Mouse (Mus musculus): ENCODE data around the gene Ermard. TPM values are rescaled to one million over a fixed set of nuclear protein-coding genes. Genes with fewer than 3 reads are reported as not detected.
"Not testable (repeated sequence)": the region's sequence is repeated elsewhere in the genome, so short reads cannot be mapped to it uniquely, and the experiment has no call there.

The Ermard gene
- 57.3 and 63.2 TPM in 2 replicates for polyA plus RNA-seq (2014; fragmentation: Nextera tagmentation; extraction: Ambion mirVana)

DNA sequence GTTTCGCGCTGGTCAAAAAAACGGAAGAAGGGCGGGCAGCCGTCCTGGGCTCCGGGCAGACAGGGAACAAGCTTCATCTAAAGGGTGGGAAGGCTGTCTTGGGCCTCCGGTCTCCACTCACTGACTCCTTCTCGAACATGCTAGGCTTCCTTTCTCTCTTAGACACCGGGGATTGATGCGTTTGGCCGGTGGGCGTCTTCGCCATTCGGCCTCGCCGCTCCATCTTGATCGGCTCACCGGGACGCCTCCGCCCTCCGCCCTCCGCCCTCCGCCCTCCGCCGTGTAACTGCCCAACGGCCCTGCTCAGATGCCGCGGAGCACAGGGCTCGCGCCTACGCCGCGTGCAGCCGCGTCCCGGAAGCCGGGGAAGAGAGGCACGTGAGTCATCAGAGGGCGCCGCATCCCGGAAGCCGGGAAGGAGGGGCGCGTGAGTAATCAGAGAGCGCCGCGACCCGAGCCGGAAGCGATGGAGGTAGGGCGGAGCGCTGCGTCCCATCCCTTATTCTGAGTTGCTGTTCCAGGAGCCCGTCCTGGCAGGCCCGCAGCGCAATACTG lies at the start of gene Ermard, which contains the start of the genes Tcte3 and Gm3448:
Gene Ermard (plus strand): TSS at position 34 of the 555 bp plus-strand sequence.
Gene Tcte3 (minus strand): TSS at position 314 of the 555 bp plus-strand sequence.
Gene Gm3448 (minus strand): TSS at position 363 of the 555 bp plus-strand sequence.
- not testable (repeated sequence) for H3K27me3 ChIP-seq (ENCODE audit: control insufficient read depth, insufficient read depth, low read length); H3K4me3 ChIP-seq (ENCODE audit: low read depth, low read length); H3K9ac ChIP-seq (ENCODE audit: low read length); DNase-seq (ENCODE audit: low spot score); H3K9me3 ChIP-seq (ENCODE audit: control insufficient read depth, low read length); H3K4me2 ChIP-seq (ENCODE audit: low read depth); H3K36me3 ChIP-seq (ENCODE audit: control insufficient read depth, insufficient read depth, low read length); H3K4me1 ChIP-seq (ENCODE audit: control insufficient read depth, insufficient read depth, low read length); H3K27ac ChIP-seq (ENCODE audit: low read depth, low read length)
- 0% methylated on average over 8 of the region's 56 CpGs for WGBS
- ATAC-seq (ENCODE audit: insufficient read depth, low FRiP score, low TSS enrichment), result peak; percentile 97

DNA sequence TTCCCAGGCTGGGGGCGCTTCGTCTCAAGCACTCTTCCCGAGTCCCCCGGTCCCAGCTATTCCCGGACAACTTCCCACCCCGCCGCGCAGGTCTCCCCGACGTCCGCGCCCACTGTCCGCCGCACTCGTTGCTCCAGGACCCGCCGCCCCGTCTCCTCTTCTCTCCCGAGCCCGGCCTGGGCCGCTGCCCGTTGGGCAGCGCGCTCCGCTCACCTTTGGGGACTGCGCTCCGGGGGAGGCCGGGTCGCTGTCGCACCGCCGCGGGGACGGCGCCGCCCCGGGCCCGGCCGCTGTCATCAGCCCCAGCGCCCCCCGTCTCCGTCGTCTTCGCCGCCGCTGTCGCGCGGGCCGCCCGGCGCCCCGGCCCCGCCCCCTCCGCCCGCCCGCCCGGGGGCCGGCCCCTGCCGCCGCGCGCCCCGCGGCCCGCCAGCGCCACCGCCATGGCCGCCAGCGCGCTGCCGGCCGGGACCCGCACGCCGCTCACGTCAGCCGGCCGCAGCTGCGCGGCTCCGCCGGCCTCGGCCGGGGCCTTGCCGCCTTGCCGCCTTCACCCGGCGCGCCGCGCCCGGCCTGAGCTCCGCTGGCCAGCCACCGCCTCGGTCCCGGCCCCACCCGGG lies 48.4 kb upstream of the Ermard start:
- ATAC-seq (ENCODE audit: insufficient read depth, low FRiP score, low TSS enrichment), result peak; percentile 73
- no CpG with 5 or more reads among the region's 98 CpGs for WGBS
- not testable (repeated sequence) for DNase-seq (ENCODE audit: low spot score)

DNA sequence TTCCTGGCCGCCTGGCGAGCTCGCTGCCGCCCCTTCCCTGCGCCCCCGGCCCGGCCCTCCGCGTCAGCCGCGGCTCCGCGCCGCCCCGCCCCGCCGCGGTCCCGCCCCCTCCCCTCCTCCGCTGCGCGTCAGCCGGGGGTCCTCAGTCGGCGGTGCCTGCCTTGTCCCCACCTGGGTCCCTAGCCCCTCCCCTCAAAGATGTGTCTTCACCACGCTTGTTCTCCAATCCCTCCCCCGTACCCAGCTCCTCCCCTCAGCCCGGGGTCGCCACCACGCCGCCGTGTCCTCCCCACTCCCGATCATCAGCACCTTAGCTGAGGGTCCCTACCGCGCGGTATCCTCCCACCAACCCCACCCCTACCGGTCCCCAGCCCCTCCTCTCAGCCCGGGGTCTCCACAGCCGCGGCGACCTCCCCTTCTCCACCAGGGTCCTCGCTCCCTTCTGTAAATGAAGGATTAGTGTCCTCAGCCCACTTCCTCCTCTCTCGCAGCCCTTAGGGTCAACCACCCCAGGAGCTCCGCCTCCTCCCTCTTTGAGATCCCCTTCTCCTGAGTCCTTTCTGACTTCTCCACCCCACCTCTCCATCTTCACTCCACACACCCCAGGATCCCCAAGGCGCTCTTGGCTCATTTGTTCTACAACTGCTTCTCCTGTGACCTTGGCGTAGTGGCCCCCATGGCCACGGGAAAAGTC lies 47.7 kb upstream of the Ermard start:
- H3K4me1 ChIP-seq (ENCODE audit: control insufficient read depth, insufficient read depth, low read length); DNase-seq (ENCODE audit: low spot score); H3K36me3 ChIP-seq (ENCODE audit: control insufficient read depth, insufficient read depth, low read length); H3K9ac ChIP-seq (ENCODE audit: low read length); H3K9me3 ChIP-seq (ENCODE audit: control insufficient read depth, low read length); H3K4me3 ChIP-seq (ENCODE audit: low read depth, low read length); H3K27ac ChIP-seq (ENCODE audit: low read depth, low read length); H3K4me2 ChIP-seq (ENCODE audit: low read depth); H3K27me3 ChIP-seq (ENCODE audit: control insufficient read depth, insufficient read depth, low read length): not testable (repeated sequence)
- no CpG with 5 or more reads among the region's 47 CpGs for WGBS
- ATAC-seq (ENCODE audit: insufficient read depth, low FRiP score, low TSS enrichment), result peak; percentile 90

More for the DNA sequence above, 48.4 kb upstream of the Ermard start:
- H3K27ac ChIP-seq (ENCODE audit: low read depth, low read length); H3K4me3 ChIP-seq (ENCODE audit: low read depth, low read length); H3K36me3 ChIP-seq (ENCODE audit: control insufficient read depth, insufficient read depth, low read length); H3K9me3 ChIP-seq (ENCODE audit: control insufficient read depth, low read length); H3K4me1 ChIP-seq (ENCODE audit: control insufficient read depth, insufficient read depth, low read length); H3K27me3 ChIP-seq (ENCODE audit: control insufficient read depth, insufficient read depth, low read length); H3K4me2 ChIP-seq (ENCODE audit: low read depth); H3K9ac ChIP-seq (ENCODE audit: low read length): not testable (repeated sequence)

DNA sequence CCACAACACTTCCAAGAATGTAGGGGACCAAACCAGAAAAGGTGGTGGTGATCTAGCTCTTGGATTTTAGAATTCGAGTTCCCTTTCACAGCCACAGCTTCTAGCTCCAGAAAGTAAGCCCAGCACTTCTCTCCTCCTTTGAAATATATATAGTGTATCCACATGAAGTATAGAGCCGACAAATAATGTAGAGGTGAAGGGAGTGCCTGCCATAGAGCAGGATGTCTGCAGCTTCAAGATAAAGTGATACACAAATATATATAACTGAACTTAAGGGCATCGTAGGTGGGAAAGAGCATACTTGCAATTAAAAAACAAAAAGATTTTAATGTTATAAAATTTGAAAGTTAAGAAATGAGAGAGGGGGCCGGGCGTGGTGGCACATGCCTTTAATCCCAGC lies 46.9 kb upstream of the Ermard start:
- H3K36me3 ChIP-seq (ENCODE audit: control insufficient read depth, insufficient read depth, low read length); H3K9me3 ChIP-seq (ENCODE audit: control insufficient read depth, low read length); H3K27ac ChIP-seq (ENCODE audit: low read depth, low read length); H3K9ac ChIP-seq (ENCODE audit: low read length); H3K27me3 ChIP-seq (ENCODE audit: control insufficient read depth, insufficient read depth, low read length); ATAC-seq (ENCODE audit: insufficient read depth, low FRiP score, low TSS enrichment); H3K4me2 ChIP-seq (ENCODE audit: low read depth); H3K4me1 ChIP-seq (ENCODE audit: control insufficient read depth, insufficient read depth, low read length); DNase-seq (ENCODE audit: low spot score); H3K4me3 ChIP-seq (ENCODE audit: low read depth, low read length): not testable (repeated sequence)
- no CpG with 5 or more reads among the region's 5 CpGs for whole genome bisulfite sequencing

DNA sequence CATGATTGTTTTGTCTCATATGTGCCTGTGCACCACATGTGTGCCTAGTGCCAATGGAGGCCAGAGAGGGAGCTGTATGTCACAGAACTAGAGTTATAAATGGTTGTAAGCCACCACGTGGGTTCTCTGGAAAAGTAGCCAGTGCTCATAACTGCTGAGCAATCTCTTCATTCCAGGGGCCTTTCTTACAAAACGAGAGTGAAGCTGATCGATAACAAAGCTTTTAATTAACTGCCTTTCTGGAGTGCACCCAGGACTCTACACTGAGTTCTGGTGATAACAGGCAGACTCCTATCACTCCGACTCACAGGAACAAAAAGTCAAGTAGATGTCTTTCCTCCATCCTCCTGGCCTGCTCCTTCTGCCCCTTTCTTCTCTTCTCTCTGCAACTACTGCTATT lies 41.0 kb upstream of the Ermard start:
- not testable (repeated sequence) for ATAC-seq (ENCODE audit: insufficient read depth, low FRiP score, low TSS enrichment); H3K9me3 ChIP-seq (ENCODE audit: control insufficient read depth, low read length); DNase-seq (ENCODE audit: low spot score); H3K27me3 ChIP-seq (ENCODE audit: control insufficient read depth, insufficient read depth, low read length); H3K36me3 ChIP-seq (ENCODE audit: control insufficient read depth, insufficient read depth, low read length); H3K4me1 ChIP-seq (ENCODE audit: control insufficient read depth, insufficient read depth, low read length); H3K27ac ChIP-seq (ENCODE audit: low read depth, low read length); H3K4me2 ChIP-seq (ENCODE audit: low read depth); H3K4me3 ChIP-seq (ENCODE audit: low read depth, low read length); H3K9ac ChIP-seq (ENCODE audit: low read length)
- WGBS, result no CpG with 5 or more reads among the region's 4 CpGs

DNA sequence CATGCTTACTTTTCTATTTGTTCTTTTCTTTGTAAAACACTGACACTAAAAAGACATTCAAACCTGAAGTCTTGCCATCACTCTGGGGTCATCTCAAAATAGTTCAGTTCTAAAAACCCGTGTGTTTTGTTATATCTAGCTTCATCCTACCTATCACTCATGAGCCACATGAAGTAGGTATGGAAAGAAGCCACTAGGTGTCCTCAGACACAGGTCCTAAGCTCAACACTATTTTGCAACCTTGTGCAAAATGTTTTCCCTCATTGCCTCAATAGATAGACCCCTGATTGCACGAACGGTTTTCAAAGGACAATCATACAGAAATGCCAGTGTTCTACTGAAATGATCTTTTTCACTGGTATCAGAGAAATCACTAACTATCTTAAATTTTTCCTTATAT lies 31.9 kb upstream of the Ermard start:
- DNase-seq (ENCODE audit: low spot score); H3K9me3 ChIP-seq (ENCODE audit: control insufficient read depth, low read length); H3K4me3 ChIP-seq (ENCODE audit: low read depth, low read length); H3K4me2 ChIP-seq (ENCODE audit: low read depth); H3K27ac ChIP-seq (ENCODE audit: low read depth, low read length); H3K4me1 ChIP-seq (ENCODE audit: control insufficient read depth, insufficient read depth, low read length); H3K36me3 ChIP-seq (ENCODE audit: control insufficient read depth, insufficient read depth, low read length); H3K27me3 ChIP-seq (ENCODE audit: control insufficient read depth, insufficient read depth, low read length); H3K9ac ChIP-seq (ENCODE audit: low read length): not testable (repeated sequence)
- WGBS, result no CpG with 5 or more reads among the region's 3 CpGs
- peak; percentile 31; the same call in 1 of the 2 replicates for ATAC-seq (ENCODE audit: insufficient read depth, low FRiP score, low TSS enrichment)

DNA sequence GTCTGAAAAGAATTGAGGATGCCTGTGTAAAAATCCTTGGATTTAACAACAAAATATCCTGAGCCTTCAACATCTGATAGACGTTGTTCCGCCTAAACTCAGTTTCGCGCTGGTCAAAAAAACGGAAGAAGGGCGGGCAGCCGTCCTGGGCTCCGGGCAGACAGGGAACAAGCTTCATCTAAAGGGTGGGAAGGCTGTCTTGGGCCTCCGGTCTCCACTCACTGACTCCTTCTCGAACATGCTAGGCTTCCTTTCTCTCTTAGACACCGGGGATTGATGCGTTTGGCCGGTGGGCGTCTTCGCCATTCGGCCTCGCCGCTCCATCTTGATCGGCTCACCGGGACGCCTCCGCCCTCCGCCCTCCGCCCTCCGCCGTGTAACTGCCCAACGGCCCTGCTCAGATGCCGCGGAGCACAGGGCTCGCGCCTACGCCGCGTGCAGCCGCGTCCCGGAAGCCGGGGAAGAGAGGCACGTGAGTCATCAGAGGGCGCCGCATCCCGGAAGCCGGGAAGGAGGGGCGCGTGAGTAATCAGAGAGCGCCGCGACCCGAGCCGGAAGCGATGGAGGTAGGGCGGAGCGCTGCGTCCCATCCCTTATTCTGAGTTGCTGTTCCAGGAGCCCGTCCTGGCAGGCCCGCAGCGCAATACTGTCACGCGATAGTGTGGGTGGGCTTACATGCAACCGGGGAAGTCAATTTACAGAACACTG lies 31.1 kb upstream of the Ermard start, which contains the start of gene Gm3435:
Gene Gm3435 (plus strand): TSS at position 471 of the 708 bp plus-strand sequence.
- WGBS, result no CpG with 5 or more reads among the region's 60 CpGs
- H3K9me3 ChIP-seq (ENCODE audit: control insufficient read depth, low read length); H3K27ac ChIP-seq (ENCODE audit: low read depth, low read length); H3K4me2 ChIP-seq (ENCODE audit: low read depth); H3K9ac ChIP-seq (ENCODE audit: low read length); H3K27me3 ChIP-seq (ENCODE audit: control insufficient read depth, insufficient read depth, low read length); H3K36me3 ChIP-seq (ENCODE audit: control insufficient read depth, insufficient read depth, low read length); H3K4me1 ChIP-seq (ENCODE audit: control insufficient read depth, insufficient read depth, low read length); DNase-seq (ENCODE audit: low spot score); H3K4me3 ChIP-seq (ENCODE audit: low read depth, low read length): not testable (repeated sequence)
- ATAC-seq (ENCODE audit: insufficient read depth, low FRiP score, low TSS enrichment), result peak; percentile 97

DNA sequence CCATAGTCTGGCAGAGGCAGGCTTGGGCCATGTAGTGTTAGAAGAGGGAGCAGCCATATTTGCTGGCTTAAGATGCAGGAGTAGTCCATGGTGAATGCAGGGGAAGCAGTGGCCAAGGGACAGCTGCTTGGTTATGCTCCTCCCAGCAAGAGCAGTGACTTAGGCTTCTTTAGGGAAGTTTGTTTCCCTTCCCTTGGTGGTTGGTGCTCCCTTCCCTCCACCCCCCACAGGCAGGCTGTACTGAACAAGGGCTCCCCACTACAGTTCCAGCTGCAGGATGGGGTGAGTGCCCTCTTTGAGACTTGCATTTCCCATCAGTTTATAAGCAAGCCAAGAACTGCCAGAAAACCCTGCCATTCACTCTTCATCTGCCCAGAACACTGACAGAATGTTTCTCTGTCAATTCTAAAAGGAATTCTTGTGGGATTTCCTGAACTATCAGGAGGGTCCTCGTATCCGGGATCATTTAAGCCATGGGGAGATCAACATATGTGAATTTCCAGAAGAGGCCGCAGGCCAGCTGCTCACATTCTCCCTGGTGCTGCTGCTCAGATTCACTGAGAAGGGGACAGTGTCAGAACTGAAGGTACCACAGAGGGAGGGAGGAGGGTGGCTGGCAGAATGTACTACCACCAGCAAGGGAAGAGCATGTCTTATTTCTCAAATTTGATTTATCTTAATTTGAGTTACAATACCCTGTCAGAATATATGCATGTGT lies 19.3 kb upstream of the Ermard start:
- H3K27ac ChIP-seq (ENCODE audit: low read depth, low read length); H3K9ac ChIP-seq (ENCODE audit: low read length); ATAC-seq (ENCODE audit: insufficient read depth, low FRiP score, low TSS enrichment); H3K4me1 ChIP-seq (ENCODE audit: control insufficient read depth, insufficient read depth, low read length); H3K4me2 ChIP-seq (ENCODE audit: low read depth); H3K27me3 ChIP-seq (ENCODE audit: control insufficient read depth, insufficient read depth, low read length); DNase-seq (ENCODE audit: low spot score); H3K4me3 ChIP-seq (ENCODE audit: low read depth, low read length); H3K9me3 ChIP-seq (ENCODE audit: control insufficient read depth, low read length); H3K36me3 ChIP-seq (ENCODE audit: control insufficient read depth, insufficient read depth, low read length): not testable (repeated sequence)
- 78% methylated on average over 3 of the region's 3 CpGs for WGBS
